Mouse (Mus musculus): ENCODE measurements at regions not wholly inside any gene's neighbourhood (a gene's known extent, or its start where the extent isn't known, plus 50 kb on each side); places are given as distances from the start of the nearest gene placed in this dataset.

- H3K9ac ChIP-seq, result no peak overlapping the region
- H3K27ac ChIP-seq (replicated peaks), result no peak overlapping the region
- H3K9me3 ChIP-seq, result no peaks in the 10 kb centered on the region
- H3K4me1 ChIP-seq (replicated peaks), result no peaks in the 10 kb centered on the region
- 48% methylated on average over 7 of the region's 7 CpGs for WGBS
- no peaks in the 10 kb centered on the region for H3K27me3 ChIP-seq
- H3K4me3 ChIP-seq, result no peak overlapping the region
- H3K36me3 ChIP-seq, result no peaks in the 10 kb centered on the region
- ATAC-seq (ENCODE audit: low read depth), result no peak
- no peak overlapping the region for H3K4me2 ChIP-seq
Measured at GRCm38 (mm10) chr4:82155642-82156320, 549.8 kb downstream of the Nfib start.

- Histone ChIP-seq H3K9me3 (no peaks in the 10 kb centered on the region), H3K4me3 (no peak overlapping the region), H3K9ac (no peak overlapping the region), H3K4me2 (no peak overlapping the region), H3K27me3 (no peaks in the 10 kb centered on the region), H3K27ac (replicated peaks) (no peak overlapping the region), H3K36me3 (no peaks in the 10 kb centered on the region), H3K4me1 (replicated peaks) (no peaks in the 10 kb centered on the region)
- WGBS, result 86% methylated on average over 9 of the region's 9 CpGs
- ATAC-seq (ENCODE audit: low read depth), result no peak
Measured at GRCm38 (mm10) chr4:82154021-82154555, 551.5 kb downstream of the Nfib start.

DNA sequence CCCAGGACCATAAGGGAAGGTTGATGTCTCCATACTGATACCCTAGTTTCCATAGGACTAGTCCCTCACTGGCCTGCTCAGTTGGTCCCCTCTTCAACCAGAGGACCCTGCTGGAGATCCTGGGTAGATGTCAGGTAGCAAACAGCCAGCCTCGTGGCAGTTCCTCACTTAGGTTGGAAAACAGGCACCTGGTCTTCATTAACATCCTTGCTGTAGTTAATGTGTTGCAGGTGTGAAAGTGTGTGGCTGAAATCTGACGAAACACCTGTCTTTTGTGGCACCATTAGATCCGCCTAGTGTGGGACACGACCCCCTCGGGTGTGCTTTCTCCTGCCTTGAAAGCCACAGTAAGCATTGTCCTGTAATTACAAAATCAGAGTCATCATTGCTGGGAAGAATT lies 551.9 kb downstream of the Nfib start:
- no peaks in the 10 kb centered on the region for H3K27me3 ChIP-seq
- no peak overlapping the region for H3K4me2 ChIP-seq
- H3K27ac ChIP-seq (replicated peaks), result no peak overlapping the region
- H3K9ac ChIP-seq, result no peak overlapping the region
- no peak overlapping the region for H3K4me3 ChIP-seq
- ATAC-seq (ENCODE audit: low read depth), result no peak
- H3K9me3 ChIP-seq, result no peaks in the 10 kb centered on the region
- H3K4me1 ChIP-seq (replicated peaks), result no peaks in the 10 kb centered on the region
- 59% methylated on average over 5 of the region's 5 CpGs for WGBS
- H3K36me3 ChIP-seq, result no peaks in the 10 kb centered on the region

DNA sequence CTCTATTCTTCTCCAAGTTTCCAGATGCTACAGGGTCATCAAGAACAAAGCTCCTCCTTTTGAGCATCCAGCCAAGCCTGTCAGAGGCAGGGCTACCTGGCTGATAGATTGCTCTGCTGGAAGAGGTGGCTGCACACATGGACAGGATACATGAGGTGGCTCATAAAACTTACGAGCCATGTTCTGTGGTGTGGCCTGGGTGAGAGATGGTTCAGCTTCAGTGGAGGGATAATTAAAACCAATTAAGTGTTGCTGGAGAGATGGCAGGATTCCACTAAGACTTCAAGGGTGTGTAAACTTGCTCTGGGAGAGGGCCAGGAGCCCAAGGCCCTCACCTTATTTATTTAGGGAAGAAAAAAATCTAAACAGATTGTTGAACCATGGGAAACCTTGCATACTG lies 555.6 kb downstream of the Nfib start:
- 51% methylated on average over 1 of the region's 1 CpGs for WGBS
- H3K36me3 ChIP-seq, result no peaks in the 10 kb centered on the region
- no peak overlapping the region for H3K4me3 ChIP-seq

GRCm38 (mm10) chr4:82148129-82149064 lies 557.2 kb downstream of the Nfib start:
- 69% methylated on average over 6 of the region's 6 CpGs for WGBS
- H3K4me2 ChIP-seq, result no peak overlapping the region
- no peak overlapping the region for H3K9ac ChIP-seq
- no peak for ATAC-seq (ENCODE audit: low read depth)
- no peaks in the 10 kb centered on the region for H3K36me3 ChIP-seq
- no peaks in the 10 kb centered on the region for H3K9me3 ChIP-seq
- H3K27ac ChIP-seq (replicated peaks), result no peak overlapping the region
- H3K4me3 ChIP-seq, result no peak overlapping the region
- H3K27me3 ChIP-seq, result no peaks in the 10 kb centered on the region
- H3K4me1 ChIP-seq (replicated peaks), result no peaks in the 10 kb centered on the region

More for the DNA sequence above, 555.6 kb downstream of the Nfib start:
- Histone ChIP-seq H3K27me3 (no peaks in the 10 kb centered on the region), H3K9ac (no peak overlapping the region), H3K4me1 (replicated peaks) (no peaks in the 10 kb centered on the region), H3K9me3 (no peaks in the 10 kb centered on the region), H3K27ac (replicated peaks) (no peak overlapping the region), H3K4me2 (no peak overlapping the region)
- no peak for ATAC-seq (ENCODE audit: low read depth)

DNA sequence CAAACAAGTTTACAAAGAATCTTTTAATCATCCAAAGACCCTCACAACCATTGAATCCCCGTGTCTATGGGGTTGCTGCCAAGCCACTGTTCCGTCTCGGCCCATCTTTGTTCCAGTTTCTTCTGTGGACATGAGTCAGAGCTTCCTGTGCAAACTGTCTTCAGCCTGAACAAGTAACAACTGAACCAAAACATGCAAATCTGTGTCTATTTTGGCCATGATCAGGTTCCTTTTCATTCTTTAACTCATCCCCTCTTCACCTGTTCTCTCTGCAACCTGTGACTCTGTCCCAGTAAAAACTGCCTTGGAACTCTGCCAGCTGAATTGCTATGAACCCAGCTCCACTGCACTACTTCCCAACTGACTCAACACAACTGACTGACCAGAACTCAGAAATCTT lies 563.2 kb downstream of the Nfib start:
- no peak for ATAC-seq (ENCODE audit: low read depth)
- Histone ChIP-seq H3K27me3 (no peaks in the 10 kb centered on the region), H3K27ac (replicated peaks) (no peak overlapping the region), H3K9me3 (no peaks in the 10 kb centered on the region), H3K4me2 (no peak overlapping the region), H3K9ac (no peak overlapping the region), H3K36me3 (no peaks in the 10 kb centered on the region), H3K4me1 (replicated peaks) (no peaks in the 10 kb centered on the region), H3K4me3 (no peak overlapping the region)
- 81% methylated on average over 3 of the region's 3 CpGs for WGBS

DNA sequence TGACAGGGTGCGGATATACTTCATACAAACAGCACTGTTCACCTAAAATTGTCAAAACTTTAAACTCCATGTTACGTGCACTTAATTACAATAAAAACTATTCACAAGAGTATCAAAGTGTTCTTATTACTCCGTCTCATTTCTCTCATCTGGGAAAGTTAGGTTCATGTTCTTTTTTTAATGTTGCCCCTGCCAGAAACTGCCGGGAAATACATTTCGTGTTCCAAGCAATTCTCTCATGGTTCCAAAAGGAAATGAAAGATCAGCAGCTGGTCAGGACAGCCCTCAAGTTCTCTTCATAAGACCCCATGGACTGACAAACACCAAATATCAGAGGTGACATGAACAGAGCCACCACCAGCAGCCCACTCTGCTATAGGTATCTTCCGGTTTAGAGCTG lies 565.7 kb downstream of the Nfib start:
- Histone ChIP-seq H3K9ac (no peak overlapping the region), H3K36me3 (no peaks in the 10 kb centered on the region), H3K4me1 (replicated peaks) (no peaks in the 10 kb centered on the region), H3K4me3 (no peak overlapping the region), H3K9me3 (no peaks in the 10 kb centered on the region), H3K27ac (replicated peaks) (no peak overlapping the region), H3K4me2 (no peak overlapping the region), H3K27me3 (no peaks in the 10 kb centered on the region)
- ATAC-seq (ENCODE audit: low read depth), result no peak
- 95% methylated on average over 6 of the region's 6 CpGs for WGBS

- 100% methylated on average over 1 of the region's 1 CpGs for WGBS
- Histone ChIP-seq H3K27me3 (no peaks in the 10 kb centered on the region), H3K36me3 (no peaks in the 10 kb centered on the region), H3K4me3 (no peak overlapping the region), H3K9ac (no peak overlapping the region), H3K4me1 (replicated peaks) (no peaks in the 10 kb centered on the region), H3K9me3 (no peaks in the 10 kb centered on the region), H3K4me2 (no peak overlapping the region), H3K27ac (replicated peaks) (no peak overlapping the region)
- no peak for ATAC-seq (ENCODE audit: low read depth)
Measured at GRCm38 (mm10) chr4:82139016-82139415, 566.5 kb downstream of the Nfib start.

- no peak overlapping the region for H3K27ac ChIP-seq (replicated peaks)
- H3K36me3 ChIP-seq, result no peaks in the 10 kb centered on the region
- no peak overlapping the region for H3K4me3 ChIP-seq
- no peak overlapping the region for H3K9ac ChIP-seq
- WGBS, result 91% methylated on average over 3 of the region's 3 CpGs
- no peaks in the 10 kb centered on the region for H3K9me3 ChIP-seq
- H3K27me3 ChIP-seq, result no peaks in the 10 kb centered on the region
- no peaks in the 10 kb centered on the region for H3K4me1 ChIP-seq (replicated peaks)
- H3K4me2 ChIP-seq, result no peak overlapping the region
- no peak for ATAC-seq (ENCODE audit: low read depth)
Measured at GRCm38 (mm10) chr4:82132851-82133250, 572.7 kb downstream of the Nfib start.

- no peaks in the 10 kb centered on the region for H3K4me1 ChIP-seq (replicated peaks)
- ATAC-seq (ENCODE audit: low read depth), result no peak
- H3K27me3 ChIP-seq, result no peaks in the 10 kb centered on the region
- H3K36me3 ChIP-seq, result no peaks in the 10 kb centered on the region
- H3K4me2 ChIP-seq, result no peak overlapping the region
- H3K9ac ChIP-seq, result no peak overlapping the region
- no peak overlapping the region for H3K27ac ChIP-seq (replicated peaks)
- WGBS, result 84% methylated on average over 4 of the region's 4 CpGs
- H3K9me3 ChIP-seq, result no peaks in the 10 kb centered on the region
- no peak overlapping the region for H3K4me3 ChIP-seq
Measured at GRCm38 (mm10) chr4:82132326-82132725, 573.2 kb downstream of the Nfib start.

- no peak overlapping the region for H3K27ac ChIP-seq (replicated peaks)
- H3K9ac ChIP-seq, result no peak overlapping the region
- WGBS, result 71% methylated on average over 1 of the region's 1 CpGs
- no peaks in the 10 kb centered on the region for H3K36me3 ChIP-seq
- H3K4me3 ChIP-seq, result no peak overlapping the region
- no peaks in the 10 kb centered on the region for H3K9me3 ChIP-seq
- no peak overlapping the region for H3K4me2 ChIP-seq
- no peaks in the 10 kb centered on the region for H3K27me3 ChIP-seq
- no peak for ATAC-seq (ENCODE audit: low read depth)
- H3K4me1 ChIP-seq (replicated peaks), result no peaks in the 10 kb centered on the region
Measured at GRCm38 (mm10) chr4:82129471-82129870, 576.1 kb downstream of the Nfib start.

DNA sequence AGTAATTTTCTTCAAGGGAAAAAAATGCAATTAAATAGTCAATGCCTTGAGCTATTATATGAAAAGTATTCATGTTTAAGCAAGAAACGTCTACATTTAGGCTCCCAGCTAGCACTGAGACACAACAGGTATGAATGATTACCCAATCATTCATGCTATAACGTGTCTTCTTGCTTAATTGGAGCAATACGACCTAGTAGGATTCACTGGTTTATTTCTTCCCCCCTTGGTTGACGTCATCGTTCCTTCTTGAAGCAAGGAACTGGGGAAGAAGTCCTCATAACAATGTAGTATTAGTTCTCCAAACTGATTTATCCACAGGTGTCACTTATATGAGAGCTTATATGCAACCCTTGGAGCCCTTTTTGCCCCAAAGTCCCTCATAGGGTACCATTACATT lies 581.8 kb downstream of the Nfib start:
- no peaks in the 10 kb centered on the region for H3K36me3 ChIP-seq
- H3K27ac ChIP-seq (replicated peaks), result no peak overlapping the region
- H3K9ac ChIP-seq, result no peak overlapping the region
- no peaks in the 10 kb centered on the region for H3K9me3 ChIP-seq
- H3K4me2 ChIP-seq, result no peak overlapping the region
- no peak for ATAC-seq (ENCODE audit: low read depth)
- no peaks in the 10 kb centered on the region for H3K4me1 ChIP-seq (replicated peaks)
- no peaks in the 10 kb centered on the region for H3K27me3 ChIP-seq
- H3K4me3 ChIP-seq, result no peak overlapping the region
- WGBS, result 84% methylated on average over 5 of the region's 5 CpGs

Data from neural tube, embryonic 13.5 days (tissue).